21 mouse cellular contexts compared by ENCODE assay signal in genomic region chr10:63010268-63010667, GRCm38 (mm10). TPM values are rescaled to one million over a fixed set of nuclear protein-coding genes. Genes with fewer than 3 reads are reported as not detected.
DNase-seq lines count a peak whose midpoint lies in the region; ATAC-seq and TF ChIP-seq lines count a peak whose summit lies in the region.
"Had no signal": no experiment of that assay in that cellular context is flagged by ENCODE, and none has a peak within 500 bp of the region (broad histone marks: within the 10 kb centered on the region; RNA-seq: fewer than 3 reads in every experiment).

No protein-coding gene starts in this region.

- H3K4me3 ChIP-seq in megakaryocyte, embryonic 14.5 days (replicated peaks), result peak overlapping the region; percentile 68
- no peak overlapping the region for H3K4me3 ChIP-seq in embryonic facial prominence, embryonic 15.5 days (replicated peaks)
- H3K4me3 ChIP-seq in liver, postnatal 0 days (ENCODE audit: low read depth, low read length), result no peak overlapping the region
- H3K4me3 ChIP-seq: embryonic facial prominence, embryonic 12.5 days; forebrain, embryonic 10.5 days; heart, embryonic 12.5 days; limb, embryonic 15.5 days; midbrain, embryonic 15.5 days; stomach, embryonic 15.5 days had no signal

- H3K36me3 ChIP-seq in megakaryocyte, embryonic 14.5 days (replicated peaks; ENCODE audit: low read length), result peaks cover 91% of the 10 kb centered on the region
- peaks cover 76% of the 10 kb centered on the region for H3K36me3 ChIP-seq in embryonic facial prominence, embryonic 15.5 days
- H3K36me3 ChIP-seq in liver, postnatal 0 days (replicated peaks; ENCODE audit: insufficient read depth, low read length), result peaks cover 42% of the 10 kb centered on the region

- no peak overlapping the region for H3K27ac ChIP-seq in embryonic facial prominence, embryonic 15.5 days (replicated peaks)
- H3K27ac ChIP-seq in liver, postnatal 0 days (ENCODE audit: low read depth), result no peak overlapping the region
- H3K27ac ChIP-seq: embryonic facial prominence, embryonic 12.5 days; forebrain, embryonic 10.5 days; limb, embryonic 15.5 days; midbrain, embryonic 15.5 days; stomach, embryonic 15.5 days had no signal

- H3K4me2 ChIP-seq in embryonic facial prominence, embryonic 15.5 days (replicated peaks), result no peak overlapping the region
- H3K4me2 ChIP-seq in liver, postnatal 0 days (ENCODE audit: low read depth, low read length), result no peak overlapping the region
- H3K4me2 ChIP-seq: embryonic facial prominence, embryonic 12.5 days; heart, embryonic 12.5 days; limb, embryonic 15.5 days; midbrain, embryonic 15.5 days; stomach, embryonic 15.5 days had no signal

- TF ChIP-seq EP300 in liver, postnatal 0 days (IDR thresholded peaks at IDR 0.05; ENCODE audit: low read depth), result no peak

- no peak for ATAC-seq in megakaryocyte, adult 5-6 weeks (ENCODE audit: poor library complexity, severe bottlenecking)
- ATAC-seq in embryonic facial prominence, embryonic 15.5 days (ENCODE audit: insufficient number of reproducible peaks, low FRiP score, low TSS enrichment, low read depth), result 0 out of 2 replicates have a peak, but pooled peaks have one; percentile 15
- 0 out of 2 replicates have a peak, but pooled peaks have one; percentile 27 for ATAC-seq in liver, postnatal 0 days
- ATAC-seq: CD4-positive, CD25-positive, alpha-beta regulatory T cell, adult 4 months; midbrain, embryonic 15.5 days had no signal

- no peak overlapping the region for H3K9ac ChIP-seq in embryonic facial prominence, embryonic 15.5 days
- H3K9ac ChIP-seq in liver, postnatal 0 days (replicated peaks), result no peak overlapping the region
- H3K9ac ChIP-seq: embryonic facial prominence, embryonic 12.5 days; heart, embryonic 12.5 days; limb, embryonic 15.5 days; midbrain, embryonic 15.5 days; stomach, embryonic 15.5 days had no signal

- H3K27me3 ChIP-seq in megakaryocyte, embryonic 14.5 days (replicated peaks), result no peaks in the 10 kb centered on the region
- no peaks in the 10 kb centered on the region for H3K27me3 ChIP-seq in embryonic facial prominence, embryonic 15.5 days
- no peaks in the 10 kb centered on the region for H3K27me3 ChIP-seq in liver, postnatal 0 days (ENCODE audit: insufficient read depth, low read length)
- H3K27me3 ChIP-seq: embryonic facial prominence, embryonic 12.5 days; heart, embryonic 12.5 days; limb, embryonic 15.5 days; midbrain, embryonic 15.5 days; stomach, embryonic 15.5 days had no signal

- peak; percentile 90 for DNase-seq in MEL-GATA-1-ER (ENCODE audit: extremely low read depth, low read depth)
- DNase-seq in liver, postnatal 0 days, result no peak
- no peak for DNase-seq in layer of hippocampus, postnatal 25 days (ENCODE audit: extremely low spot score in 1 of 2, low spot score in 1 of 2)
- DNase-seq in thymus, postnatal 0 days (ENCODE audit: low spot score), result no peak
- DNase-seq: adrenal gland, adult 2 months; cerebellum, adult 11-12 months; cerebellum, postnatal 36 days; gastrocnemius, postnatal 36 days; kidney, postnatal 4 days; right cerebral cortex, postnatal 14 days; thymus, postnatal 14 days had no signal

- peaks cover 51% of the 10 kb centered on the region for H3K4me1 ChIP-seq in megakaryocyte, embryonic 14.5 days
- H3K4me1 ChIP-seq in embryonic facial prominence, embryonic 15.5 days, result no peaks in the 10 kb centered on the region
- H3K4me1 ChIP-seq in liver, postnatal 0 days (ENCODE audit: insufficient read depth), result no peaks in the 10 kb centered on the region
- H3K4me1 ChIP-seq: embryonic facial prominence, embryonic 12.5 days; forebrain, embryonic 10.5 days; heart, embryonic 12.5 days; limb, embryonic 15.5 days; midbrain, embryonic 15.5 days; stomach, embryonic 15.5 days had no signal

- WGBS in embryonic facial prominence, embryonic 15.5 days, result 67% methylated on average over 4 of the region's 4 CpGs
- 48% methylated on average over 4 of the region's 4 CpGs for WGBS in liver, postnatal 0 days (ENCODE audit: insufficient replicate concordance)

- no peak for TF ChIP-seq CTCF in liver, postnatal 0 days (IDR thresholded peaks at IDR 0.05; ENCODE audit: low read depth)

- H3K9me3 ChIP-seq in megakaryocyte, embryonic 14.5 days, result no peaks in the 10 kb centered on the region
- H3K9me3 ChIP-seq in embryonic facial prominence, embryonic 15.5 days (replicated peaks), result no peaks in the 10 kb centered on the region
- no peaks in the 10 kb centered on the region for H3K9me3 ChIP-seq in liver, postnatal 0 days (ENCODE audit: low read length)
- H3K9me3 ChIP-seq: embryonic facial prominence, embryonic 12.5 days; forebrain, embryonic 10.5 days; heart, embryonic 12.5 days; limb, embryonic 15.5 days; midbrain, embryonic 15.5 days; stomach, embryonic 15.5 days had no signal

RNA-seq across cellular contexts. Expression of gene Hnrnph3, which starts 13.7 kb away (rescaled TPM):
- polyA plus RNA-seq in megakaryocyte, embryonic 14.5 days (2012; ENCODE audit: insufficient read depth, low replicate concordance), result 18.4 TPM in 1 of 2 replicates, not detected in the other
- total RNA-seq in megakaryocyte, adult 5-6 weeks (2015), result 23.4 and 28.8 TPM in 2 replicates
- total RNA-seq in megakaryocyte, adult 5-6 weeks (2017), result 31.2 and 34.4 TPM in 2 replicates
- 96.3 and 100 TPM in 2 replicates for polyA plus RNA-seq in embryonic facial prominence, embryonic 15.5 days (2015; fragmentation: Nextera tagmentation; extraction: Ambion mirVana)
- polyA plus RNA-seq in liver, postnatal 0 days (2015; fragmentation: Nextera tagmentation; extraction: Ambion mirVana), result 12.1 and 12.4 TPM in 2 replicates
- 10 to 100 TPM; 40.8 to 53.7 TPM for total RNA-seq in layer of hippocampus, postnatal 25 days (2021)
- 51.0 and 53.6 TPM in 2 replicates for polyA plus RNA-seq in thymus, postnatal 0 days (2015; fragmentation: Nextera tagmentation; extraction: Ambion mirVana)

RNA-seq across cellular contexts. Expression of gene Pbld2, which starts 13.8 kb away (rescaled TPM):
- polyA plus RNA-seq in megakaryocyte, embryonic 14.5 days (2012; ENCODE audit: insufficient read depth, low replicate concordance), result 0.74 TPM in 1 of 2 replicates, not detected in the other
- not detected in 2 replicates for total RNA-seq in megakaryocyte, adult 5-6 weeks (2015)
- total RNA-seq in megakaryocyte, adult 5-6 weeks (2017), result not detected in 2 replicates
- polyA plus RNA-seq in embryonic facial prominence, embryonic 15.5 days (2015; fragmentation: Nextera tagmentation; extraction: Ambion mirVana), result 0.62 and 1.3 TPM in 2 replicates
- polyA plus RNA-seq in liver, postnatal 0 days (2015; fragmentation: Nextera tagmentation; extraction: Ambion mirVana), result 15.0 and 17.3 TPM in 2 replicates
- 1 to 10 TPM; 1.3 to 1.6 TPM for total RNA-seq in layer of hippocampus, postnatal 25 days (2021)
- polyA plus RNA-seq in thymus, postnatal 0 days (2015; fragmentation: Nextera tagmentation; extraction: Ambion mirVana), result 1.0 TPM in 2 replicates

RNA-seq across cellular contexts. Expression of gene Rufy2, which starts 30.2 kb away (rescaled TPM):
- polyA plus RNA-seq in megakaryocyte, embryonic 14.5 days (2012; ENCODE audit: insufficient read depth, low replicate concordance), result 0.43 TPM in 1 of 2 replicates, not detected in the other
- 6.6 and 7.0 TPM in 2 replicates for total RNA-seq in megakaryocyte, adult 5-6 weeks (2015)
- 4.8 and 5.5 TPM in 2 replicates for total RNA-seq in megakaryocyte, adult 5-6 weeks (2017)
- 26.8 and 31.0 TPM in 2 replicates for polyA plus RNA-seq in embryonic facial prominence, embryonic 15.5 days (2015; fragmentation: Nextera tagmentation; extraction: Ambion mirVana)
- polyA plus RNA-seq in liver, postnatal 0 days (2015; fragmentation: Nextera tagmentation; extraction: Ambion mirVana), result 2.8 and 2.9 TPM in 2 replicates
- 10 to 100 TPM; 67.3 to 73.5 TPM for total RNA-seq in layer of hippocampus, postnatal 25 days (2021)
- polyA plus RNA-seq in thymus, postnatal 0 days (2015; fragmentation: Nextera tagmentation; extraction: Ambion mirVana), result 17.4 and 23.1 TPM in 2 replicates

RNA-seq across cellular contexts. Expression of gene Pbld1, which starts 49.7 kb away (rescaled TPM):
- polyA plus RNA-seq in megakaryocyte, embryonic 14.5 days (2012; ENCODE audit: insufficient read depth, low replicate concordance), result 0.10 TPM in 1 of 2 replicates, not detected in the other
- total RNA-seq in megakaryocyte, adult 5-6 weeks (2015), result 3.8 and 5.2 TPM in 2 replicates
- total RNA-seq in megakaryocyte, adult 5-6 weeks (2017), result 1.7 and 2.0 TPM in 2 replicates
- 1.1 and 1.3 TPM in 2 replicates for polyA plus RNA-seq in embryonic facial prominence, embryonic 15.5 days (2015; fragmentation: Nextera tagmentation; extraction: Ambion mirVana)
- 66.9 and 67.6 TPM in 2 replicates for polyA plus RNA-seq in liver, postnatal 0 days (2015; fragmentation: Nextera tagmentation; extraction: Ambion mirVana)
- under 1 TPM; 0.30 to 0.31 TPM for total RNA-seq in layer of hippocampus, postnatal 25 days (2021)
- 0.44 and 0.55 TPM in 2 replicates for polyA plus RNA-seq in thymus, postnatal 0 days (2015; fragmentation: Nextera tagmentation; extraction: Ambion mirVana)
